Mouse (Mus musculus) layer of hippocampus, postnatal 36 days (tissue): ENCODE measurements around the gene Sall4. TPM values are rescaled to one million over a fixed set of nuclear protein-coding genes. Genes with fewer than 3 reads are reported as not detected.

Experiments used
- total RNA-seq, 2 experiments: library from RNA; stranded (reverse); gene quantifications; 2 replicates each; pipeline ENCODE4 v1.2.3; 2021

The Sall4 gene
- total RNA-seq, 2 experiments from 2014 or later: 0.57 to 0.83 TPM

Other genes starting within 250 kb of the Sall4 start
- gene Nfatc2, start 166.3 kb downstream of the Sall4 start, total RNA-seq: 10 to 100 TPM; 19.9 to 20.1 TPM
- 100 to 1,000 TPM; 342 to 346 TPM for gene Atp9a, start 25.5 kb downstream of the Sall4 start, total RNA-seq
- gene Zfp64, start 187.6 kb upstream of the Sall4 start, total RNA-seq: 10 to 100 TPM; 15.8 to 16.0 TPM